Mouse (Mus musculus) kidney, embryonic 16.5 days (tissue): Measurements from ENCODE around the gene Tspan5. TPM values are rescaled to one million over a fixed set of nuclear protein-coding genes. Genes with fewer than 3 reads are reported as not detected.

ENCODE experiments used
- polyA plus RNA-seq: library from polyadenylated mRNA; unstranded; fragments of >200 nt; fragmentation: Nextera tagmentation; extraction: Ambion mirVana; gene quantifications from 2 replicates; pipeline ENCODE4 v1.2.1, GENCODE M21; 2015

Tspan5 gene
- polyA plus RNA-seq, 1 experiment from 2014 or later = 22.8 TPM

Other genes with a start within 250 kb of the Tspan5 start
- 381 and 401 TPM in 2 replicates for gene Eif4e, start 216.0 kb upstream of the Tspan5 start, polyA plus RNA-seq